Mouse (Mus musculus) left cerebral cortex, adult 11 months (tissue): ENCODE results near the gene Kirrel3.

Experiments used
- DNase-seq: peaks from one replicate; pipeline ENCODE4 v3.0.0; 2022; ENCODE audit warnings: low spot score

Gene Kirrel3

GRCm38 (mm10) chr9:35027382-35027997, 541.8 kb downstream of the Kirrel3 start:
- no peak for DNase-seq

DNA sequence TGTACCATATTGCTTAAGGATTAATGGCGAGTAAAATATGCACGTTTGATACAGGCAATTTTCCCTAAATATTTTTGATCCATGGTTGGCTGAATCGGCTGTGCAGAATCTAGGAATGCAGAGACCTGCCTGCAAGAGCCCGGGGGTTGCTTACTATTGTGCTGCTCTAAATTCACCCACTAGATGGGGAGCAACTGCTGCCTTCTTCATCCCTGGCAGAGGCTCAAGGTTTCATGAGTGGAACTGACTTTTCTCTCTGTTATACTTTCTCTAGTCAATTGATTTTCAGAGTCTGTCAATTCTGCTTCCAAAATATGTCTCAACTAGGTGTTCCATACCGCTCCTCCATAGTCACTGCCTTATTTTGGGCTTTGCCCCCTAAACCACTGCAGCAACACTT, 545.1 kb downstream of the Kirrel3 start:
- DNase-seq: no peak

DNA sequence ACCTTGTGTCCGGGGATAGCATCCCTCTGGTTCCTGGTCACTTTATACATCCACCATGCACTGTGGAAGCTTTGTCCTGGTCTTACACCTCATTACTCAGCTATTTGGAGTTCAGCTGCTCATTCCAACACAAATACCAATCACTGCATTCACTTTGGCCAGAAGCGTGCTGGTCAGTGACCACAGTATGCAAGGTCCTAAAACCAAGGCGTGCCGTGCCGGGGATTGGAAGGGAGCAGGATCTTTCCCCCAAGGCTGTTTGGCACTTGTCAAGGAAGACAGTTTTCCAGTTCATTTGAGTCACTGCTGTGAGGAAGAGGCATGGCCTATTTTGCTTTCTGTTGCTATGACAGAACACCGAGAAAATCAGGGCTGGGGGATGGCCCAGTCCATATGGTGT, 546.8 kb downstream of the Kirrel3 start:
- DNase-seq: no peak

- no peak for DNase-seq
These were observed 549.4 kb downstream of the Kirrel3 start for GRCm38 (mm10) chr9:35035074-35035473.

- DNase-seq: no peak
These were observed 553.4 kb downstream of the Kirrel3 start for GRCm38 (mm10) chr9:35038922-35039586.

DNA sequence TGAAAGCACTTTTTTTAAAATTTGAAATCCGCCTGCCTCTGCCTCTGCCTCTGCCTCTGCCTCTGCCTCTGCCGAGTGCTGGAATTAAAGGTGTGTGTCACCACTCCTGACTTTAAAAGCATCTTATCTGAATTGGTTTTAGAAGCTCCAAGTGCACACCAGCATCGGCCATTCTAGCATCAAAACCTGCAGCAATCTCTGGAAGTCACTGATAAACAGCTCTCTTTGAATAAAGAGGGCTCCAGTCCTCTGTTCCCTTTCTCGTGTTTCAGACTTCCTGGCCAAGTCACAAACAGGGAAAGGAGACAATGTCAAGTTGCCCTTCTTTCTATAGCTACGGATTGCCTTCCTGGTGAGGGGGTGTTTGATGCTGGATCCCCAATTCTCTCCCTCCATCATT, 554.2 kb downstream of the Kirrel3 start:
- DNase-seq: no peak

DNA sequence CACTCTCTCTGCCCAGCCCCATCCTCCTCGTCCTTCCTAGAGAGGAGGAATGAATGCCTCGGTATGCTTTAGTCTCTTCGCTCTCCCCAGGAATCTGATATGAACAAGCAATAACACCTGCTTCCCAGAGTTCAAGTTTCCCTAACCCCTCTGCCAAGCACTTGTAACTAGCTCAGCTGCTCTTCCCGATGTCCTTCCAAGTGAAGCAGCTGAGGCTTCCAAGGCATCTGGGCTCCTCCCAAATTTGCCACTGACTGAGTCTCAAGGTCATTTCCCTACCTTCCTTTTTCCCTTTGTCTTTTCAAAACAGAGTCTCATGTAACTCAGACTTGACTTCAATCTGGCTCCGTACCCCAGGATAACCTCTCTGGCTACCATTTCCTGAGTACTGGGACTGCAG, 555.8 kb downstream of the Kirrel3 start:
- DNase-seq: no peak

- DNase-seq: no peak
These were observed 557.9 kb downstream of the Kirrel3 start for GRCm38 (mm10) chr9:35043619-35044018.

DNA sequence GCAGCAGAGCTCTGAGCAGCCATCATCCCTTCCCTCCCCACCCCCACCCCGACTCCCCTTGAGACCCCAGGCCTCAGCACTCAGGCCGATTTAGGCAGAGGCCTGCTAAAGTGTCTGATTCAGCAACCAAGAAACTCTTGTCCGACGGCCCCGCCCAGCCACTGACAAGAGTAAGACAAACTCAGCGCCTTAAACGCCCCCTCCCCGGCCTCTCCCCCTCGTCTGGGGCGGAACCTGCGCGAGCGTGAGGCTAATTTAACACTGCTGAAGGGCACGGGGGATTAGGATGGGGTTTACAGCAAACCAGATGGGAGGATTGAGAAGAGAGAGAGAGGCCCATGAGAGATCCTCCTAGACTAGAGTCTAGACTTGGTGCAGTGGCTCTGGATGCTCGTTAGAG, 558.8 kb downstream of the Kirrel3 start:
- no peak for DNase-seq

DNA sequence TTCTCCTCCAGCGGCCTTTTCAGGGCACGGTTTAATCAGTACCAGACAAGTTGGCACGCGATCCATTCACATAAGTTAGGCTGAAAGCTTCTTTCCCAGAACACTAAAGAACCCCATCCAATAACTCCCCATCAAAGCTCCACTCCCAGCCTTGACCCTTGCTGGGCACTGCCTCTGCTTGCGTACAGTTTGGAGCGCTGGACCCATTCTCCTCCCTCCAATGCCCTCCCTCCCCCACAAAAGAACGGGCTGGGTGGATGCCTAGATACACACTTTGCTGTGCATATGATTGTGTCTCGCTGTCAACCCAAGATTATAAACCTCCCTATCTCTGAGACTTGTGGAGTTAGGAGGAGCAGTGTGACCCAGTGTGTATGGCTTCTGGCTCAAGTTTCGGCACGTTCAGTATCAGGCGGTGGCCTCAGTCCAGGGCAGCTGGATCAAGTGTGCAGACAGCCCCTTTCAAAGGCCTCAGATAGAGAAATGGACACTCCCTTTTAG, 559.4 kb downstream of the Kirrel3 start:
- DNase-seq: no peak

- no peak for DNase-seq
These were observed 560.1 kb downstream of the Kirrel3 start for GRCm38 (mm10) chr9:35045756-35046155.

GRCm38 (mm10) chr9:35048449-35048848, 562.8 kb downstream of the Kirrel3 start:
- DNase-seq: no peak

- DNase-seq: no peak
These were observed 564.3 kb downstream of the Kirrel3 start for GRCm38 (mm10) chr9:35049891-35050527.

DNA sequence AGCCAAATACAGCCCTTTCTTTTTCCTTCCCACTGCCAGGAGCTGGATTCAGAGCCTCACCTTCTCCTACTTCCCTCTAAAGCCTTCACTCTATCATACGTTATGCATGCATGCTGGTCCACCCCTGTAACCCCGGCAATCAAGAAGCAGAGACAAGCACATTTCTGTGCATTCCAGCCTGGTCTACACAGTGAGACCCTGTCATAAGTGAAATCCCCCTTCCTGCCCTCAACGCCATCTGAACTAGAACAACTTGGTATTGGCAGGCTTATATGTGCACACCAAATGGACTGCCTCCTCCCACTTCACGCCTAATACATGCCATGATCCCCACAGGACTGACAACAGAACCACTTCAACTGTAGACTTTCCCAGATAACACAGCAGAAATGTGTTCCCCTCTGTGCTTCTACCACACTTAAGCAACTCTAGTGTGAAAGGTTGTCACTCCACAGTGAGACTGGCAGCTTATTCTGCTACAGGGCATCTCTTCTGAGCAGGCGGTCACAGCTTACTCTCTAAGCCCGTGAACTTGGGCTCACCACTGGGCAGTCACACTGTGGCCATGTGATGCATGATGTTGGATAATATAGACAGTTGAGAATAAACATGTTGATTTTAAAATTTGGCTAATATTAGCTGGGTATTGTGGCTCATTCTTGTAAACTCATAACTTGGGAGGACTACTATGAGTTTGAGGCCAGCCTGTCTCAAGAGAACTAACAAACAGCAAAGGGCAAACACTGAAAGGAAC, 565.2 kb downstream of the Kirrel3 start:
- no peak for DNase-seq

- no peak for DNase-seq
These were observed 566.0 kb downstream of the Kirrel3 start for GRCm38 (mm10) chr9:35051666-35052065.

DNA sequence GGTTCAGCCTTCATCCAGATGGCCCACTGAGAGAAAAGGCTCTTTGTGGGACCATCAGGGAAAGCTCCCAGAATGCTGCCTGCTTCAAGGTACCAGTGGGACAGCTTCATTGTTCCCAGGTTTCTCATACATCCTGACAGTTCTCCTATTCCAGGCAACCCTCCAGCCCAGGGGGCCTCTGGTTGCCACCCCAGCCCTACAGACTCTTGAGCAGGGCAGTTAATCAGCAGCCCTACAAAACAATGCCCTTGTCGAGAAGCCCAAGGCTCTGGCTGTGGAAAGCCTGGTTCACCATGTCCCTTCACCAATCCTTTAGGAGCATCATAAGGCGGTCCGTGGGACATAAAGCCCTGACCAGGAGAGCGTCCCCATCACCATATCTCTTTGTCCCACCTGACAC, 567.0 kb downstream of the Kirrel3 start:
- no peak for DNase-seq

- DNase-seq: no peak
These were observed 567.4 kb downstream of the Kirrel3 start for GRCm38 (mm10) chr9:35053081-35053480.

DNA sequence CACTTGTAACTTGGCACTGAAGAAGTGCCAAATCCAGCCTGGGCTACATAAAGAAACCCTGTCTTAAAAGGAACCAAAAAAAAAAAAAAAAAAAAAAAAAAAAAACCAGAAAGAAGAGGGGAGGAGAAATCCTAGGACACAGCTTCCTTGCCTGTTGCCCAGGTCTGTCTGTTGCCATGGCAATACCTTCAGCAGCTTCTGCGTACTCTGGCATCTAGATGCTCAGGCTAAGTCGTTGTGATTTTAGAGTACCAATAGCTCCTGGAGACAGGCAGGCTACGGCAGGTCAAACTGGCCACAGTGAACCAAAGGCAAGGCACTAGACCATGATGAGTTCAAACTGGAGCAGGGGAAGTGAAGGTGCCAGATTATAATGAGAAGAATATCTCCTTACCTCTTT, 568.0 kb downstream of the Kirrel3 start:
- no peak for DNase-seq

GRCm38 (mm10) chr9:35055528-35056330, 570.0 kb downstream of the Kirrel3 start:
- DNase-seq: no peak

DNA sequence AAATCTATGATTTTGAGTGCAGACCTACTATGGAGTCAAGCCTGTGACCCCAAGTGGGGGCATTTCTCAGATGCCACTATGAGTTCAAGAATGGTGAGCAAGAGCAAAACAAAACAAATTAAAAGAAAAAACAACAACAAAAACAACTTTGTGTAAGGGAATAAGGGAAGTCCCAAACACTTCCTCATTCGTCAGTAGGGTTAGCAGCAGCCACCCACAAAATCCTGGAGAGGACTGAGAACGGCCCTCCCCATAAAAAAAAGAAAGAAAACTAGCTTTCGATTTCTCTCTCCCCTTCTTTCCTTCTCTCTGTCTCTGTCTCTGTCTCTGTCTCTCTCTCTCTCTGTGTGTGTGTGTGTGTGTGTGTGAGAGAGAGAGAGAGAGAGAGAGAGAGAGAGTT, 570.9 kb downstream of the Kirrel3 start:
- DNase-seq: no peak

DNA sequence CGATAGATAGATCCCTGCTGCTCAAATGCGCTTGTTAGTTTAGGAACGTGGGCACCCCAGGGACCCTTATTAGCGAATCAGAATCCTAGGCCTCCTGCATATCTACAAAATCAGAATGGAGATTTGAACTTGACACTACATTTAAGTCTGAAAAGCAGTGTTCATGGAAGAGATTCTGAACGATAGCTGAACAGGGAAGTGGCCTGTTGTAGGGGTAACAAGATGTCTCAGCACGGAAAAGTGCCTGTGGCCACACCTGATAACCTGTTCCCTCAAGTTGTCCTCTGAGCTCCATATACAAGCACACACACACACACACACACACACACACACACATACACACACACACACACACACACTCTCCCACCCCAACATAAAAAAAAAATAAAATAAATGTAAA, 571.9 kb downstream of the Kirrel3 start:
- DNase-seq: no peak

DNA sequence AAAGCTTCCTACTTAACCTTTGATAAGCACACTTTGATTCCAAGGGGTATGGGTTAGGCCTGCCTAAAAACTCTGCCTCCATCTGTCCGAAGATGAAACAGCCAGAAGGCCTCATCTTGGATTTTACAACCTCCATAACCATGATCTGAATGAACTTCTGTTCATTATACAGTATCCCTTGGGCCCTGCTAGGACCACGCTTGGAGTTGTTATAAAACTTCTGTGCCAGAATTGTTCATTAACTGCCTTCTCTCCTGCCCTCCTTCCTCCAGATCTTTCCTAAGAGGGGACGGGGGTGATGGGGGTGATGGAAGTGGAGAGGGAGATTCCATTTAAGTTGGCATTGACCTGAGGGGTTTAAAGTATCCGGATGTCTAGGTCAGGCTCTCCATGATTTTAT, 572.5 kb downstream of the Kirrel3 start:
- DNase-seq: no peak
